Mouse (Mus musculus): ENCODE data around the gene Tenm4. TPM values are rescaled to one million over a fixed set of nuclear protein-coding genes. Genes with fewer than 3 reads are reported as not detected.

Tenm4 gene
- total and polyA plus RNA-seq, 3 experiments: 9.2 to 15.2 TPM; not detected in 1

- Histone ChIP-seq H3K4me1 (ENCODE audit: control insufficient read depth in 1 of 2, insufficient read depth in 2 of 2, low read length in 2 of 2) (no peaks in the 10 kb centered on the region), H3K36me3 (ENCODE audit: control insufficient read depth in 1 of 2, insufficient read depth in 2 of 2, low read length in 2 of 2) (no peaks in the 10 kb centered on the region), H3K79me2 (ENCODE audit: control insufficient read depth, insufficient read depth, low read length, poor library complexity) (no peaks in the 10 kb centered on the region), H3K9ac (ENCODE audit: control insufficient read depth, low read depth, low read length, poor library complexity, severe bottlenecking) (no peak overlapping the region), H3K9me3 (replicated peaks; ENCODE audit: insufficient read depth, low read length) (no peaks in the 10 kb centered on the region), H3K27me3 (ENCODE audit: control insufficient read depth in 1 of 2, insufficient read depth in 2 of 2, low read length in 2 of 2) (no peaks in the 10 kb centered on the region), H3K27ac (ENCODE audit: control insufficient read depth, low read depth, low read length) (no peak overlapping the region), H3K4me3 (ENCODE audit: control insufficient read depth in 1 of 2, insufficient read depth in 1 of 2, low read depth in 2 of 2, low read length in 2 of 2) (no peak overlapping the region)
- no peak for TF ChIP-seq TBP (IDR thresholded peaks at IDR 0.05; ENCODE audit: low read depth, low read length)
- TF ChIP-seq BHLHE40 (IDR thresholded peaks at IDR 0.05; ENCODE audit: borderline replicate concordance, low read depth, low read length): no peak
- no peak for TF ChIP-seq CTCF (IDR thresholded peaks at IDR 0.05 in 2 of 3, conservative IDR thresholded peaks at IDR 0.05 in 1 of 3; ENCODE audit: control insufficient read depth in 1 of 3, insufficient read depth in 1 of 3, low read depth in 2 of 3, low read length in 3 of 3, poor library complexity in 1 of 3, severe bottlenecking in 1 of 3)
- no peak for TF ChIP-seq KAT2A (conservative IDR thresholded peaks at IDR 0.05; ENCODE audit: low read depth, low read length)
- no peak for TF ChIP-seq TAL1 (IDR thresholded peaks at IDR 0.05; ENCODE audit: low read length)
- no peak for DNase-seq (ENCODE audit: low read depth, low spot score)
These were observed 18.1 kb upstream of the Tenm4 start for GRCm38 (mm10) chr7:96152924-96153359.

GRCm38 (mm10) chr7:96154025-96154424 is 17.0 kb upstream of the Tenm4 start:
- Histone ChIP-seq H3K4me1 (ENCODE audit: control insufficient read depth in 1 of 2, insufficient read depth in 2 of 2, low read length in 2 of 2) (no peaks in the 10 kb centered on the region), H3K4me3 (ENCODE audit: control insufficient read depth in 1 of 2, insufficient read depth in 1 of 2, low read depth in 2 of 2, low read length in 2 of 2) (no peak overlapping the region), H3K27ac (ENCODE audit: control insufficient read depth, low read depth, low read length) (no peak overlapping the region), H3K9me3 (replicated peaks; ENCODE audit: insufficient read depth, low read length) (no peaks in the 10 kb centered on the region), H3K9ac (ENCODE audit: control insufficient read depth, low read depth, low read length, poor library complexity, severe bottlenecking) (no peak overlapping the region), H3K79me2 (ENCODE audit: control insufficient read depth, insufficient read depth, low read length, poor library complexity) (no peaks in the 10 kb centered on the region), H3K36me3 (ENCODE audit: control insufficient read depth in 1 of 2, insufficient read depth in 2 of 2, low read length in 2 of 2) (no peaks in the 10 kb centered on the region), H3K27me3 (ENCODE audit: control insufficient read depth in 1 of 2, insufficient read depth in 2 of 2, low read length in 2 of 2) (no peaks in the 10 kb centered on the region)
- TF ChIP-seq CHD1 (IDR thresholded peaks at IDR 0.05; ENCODE audit: low read depth, low read length) (no peak), BHLHE40 (IDR thresholded peaks at IDR 0.05; ENCODE audit: borderline replicate concordance, low read depth, low read length) (no peak), USF2 (IDR thresholded peaks at IDR 0.05; ENCODE audit: borderline replicate concordance in 1 of 2, insufficient read depth in 1 of 2, low read depth in 1 of 2, low read length in 2 of 2) (no peak), ZC3H11A (IDR thresholded peaks at IDR 0.05; ENCODE audit: low read depth, low read length) (no peak), EP300 (IDR thresholded peaks at IDR 0.05; ENCODE audit: low read depth in 1 of 2, low read length in 2 of 2) (no peak), USF1 (IDR thresholded peaks at IDR 0.05; ENCODE audit: low read depth, low read length) (no peak), NELFE (IDR thresholded peaks at IDR 0.05; ENCODE audit: low read depth, low read length) (no peak), POLR2A (IDR thresholded peaks at IDR 0.05; ENCODE audit: control insufficient read depth in 1 of 2, insufficient read depth in 1 of 2, low read depth in 1 of 2, low read length in 2 of 2, poor library complexity in 1 of 2) (no peak), HCFC1 (IDR thresholded peaks at IDR 0.05; ENCODE audit: low read depth, low read length) (no peak), ZKSCAN1 (IDR thresholded peaks at IDR 0.05; ENCODE audit: low read depth, low read length) (no peak), MEF2A (IDR thresholded peaks at IDR 0.05; ENCODE audit: extremely low read depth, insufficient replicate concordance, low read depth, low read length, poor library complexity, severe bottlenecking) (no peak), UBTF (IDR thresholded peaks at IDR 0.05; ENCODE audit: borderline replicate concordance, insufficient read depth, low read depth, low read length) (no peak), TAL1 (IDR thresholded peaks at IDR 0.05; ENCODE audit: low read length) (no peak)
- DNase-seq (ENCODE audit: low read depth, low spot score): no peak
